In genomic region chr19:53868796-53869195, GRCm38 (mm10) we compare ENCODE assay signal across 20 mouse cellular contexts.
"Had no signal": no experiment of that assay in that cellular context is flagged by ENCODE, and none has a peak within 500 bp of the region (broad histone marks: within the 10 kb centered on the region; RNA-seq: fewer than 3 reads in every experiment).

No protein-coding gene starts in this region.

- H3K27me3 ChIP-seq: kidney, embryonic 15.5 days; limb, embryonic 15.5 days; midbrain, embryonic 15.5 days; neural tube, embryonic 13.5 days had no signal

- ATAC-seq: liver, postnatal 0 days; lung, postnatal 0 days; midbrain, embryonic 15.5 days had no signal

- H3K36me3 ChIP-seq: kidney, embryonic 15.5 days; limb, embryonic 12.5 days; limb, embryonic 15.5 days; midbrain, embryonic 12.5 days; midbrain, embryonic 15.5 days; neural tube, embryonic 13.5 days had no signal

- H3K9ac ChIP-seq: kidney, embryonic 15.5 days; limb, embryonic 12.5 days; limb, embryonic 15.5 days; liver, embryonic 14.5 days; liver, postnatal 0 days; lung, embryonic 14.5 days; midbrain, embryonic 12.5 days; midbrain, embryonic 15.5 days; neural tube, embryonic 13.5 days had no signal

- H3K4me1 ChIP-seq: kidney, embryonic 15.5 days; limb, embryonic 12.5 days; midbrain, embryonic 12.5 days; midbrain, embryonic 15.5 days; neural tube, embryonic 13.5 days had no signal

- DNase-seq: kidney, adult 11 months; kidney, adult 8-10 months; kidney, postnatal 10 days; kidney, postnatal 36 days; left cerebral cortex, postnatal 4 days; liver, postnatal 0 days; lung, embryonic 14.5 days; retina, postnatal 1 day; thymus, adult 18-20 months; thymus, postnatal 36 days had no signal

- H3K4me2 ChIP-seq: kidney, embryonic 15.5 days; limb, embryonic 12.5 days; limb, embryonic 15.5 days; liver, embryonic 11.5 days; lung, embryonic 14.5 days; midbrain, embryonic 12.5 days; midbrain, embryonic 15.5 days; neural tube, embryonic 13.5 days had no signal

- H3K4me3 ChIP-seq: kidney, embryonic 15.5 days; limb, embryonic 12.5 days; limb, embryonic 15.5 days; midbrain, embryonic 12.5 days; midbrain, embryonic 15.5 days; neural tube, embryonic 13.5 days had no signal

- H3K9me3 ChIP-seq: kidney, embryonic 15.5 days; limb, embryonic 12.5 days; limb, embryonic 15.5 days; midbrain, embryonic 12.5 days; midbrain, embryonic 15.5 days; neural tube, embryonic 13.5 days had no signal

- H3K27ac ChIP-seq: kidney, embryonic 15.5 days; limb, embryonic 12.5 days; limb, embryonic 15.5 days; liver, embryonic 14.5 days; macrophage; midbrain, embryonic 12.5 days; midbrain, embryonic 15.5 days; neural tube, embryonic 13.5 days had no signal
